Mouse (Mus musculus): ENCODE results near the gene Dlec1.
A peak's percentile ranks its signal among the peaks of the same experiment; 100 is the strongest.

Gene Dlec1

DNA sequence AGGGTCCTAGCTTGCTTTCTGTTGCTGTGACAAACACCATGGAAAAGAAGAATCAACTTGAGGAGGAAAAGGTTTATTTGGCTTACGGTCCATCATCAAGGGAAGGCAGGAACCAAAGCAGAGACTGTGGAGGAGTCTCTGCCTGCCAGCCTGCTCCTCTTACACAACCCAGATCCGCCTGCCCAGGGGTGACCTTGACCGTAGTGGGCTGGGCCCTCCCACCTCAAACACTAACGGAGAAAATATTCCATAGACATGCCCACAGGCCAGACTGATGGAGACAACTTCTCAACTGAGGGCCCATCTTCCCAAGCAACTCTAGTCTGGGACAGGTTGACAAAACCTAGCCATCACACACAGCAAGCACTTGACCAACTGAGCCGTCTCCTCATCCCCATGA, 39.8 kb downstream of the Dlec1 start:
- no peak for DNase-seq (ENCODE audit: low spot score in 2 of 2)

- DNase-seq (ENCODE audit: low spot score in 2 of 2) = no peak
Observed at GRCm38 (mm10) chr9:119143372-119143771, 41.1 kb downstream of the Dlec1 start.

GRCm38 (mm10) chr9:119144696-119145095, 42.4 kb downstream of the Dlec1 start:
- no peak for DNase-seq (ENCODE audit: low spot score in 2 of 2)

DNA sequence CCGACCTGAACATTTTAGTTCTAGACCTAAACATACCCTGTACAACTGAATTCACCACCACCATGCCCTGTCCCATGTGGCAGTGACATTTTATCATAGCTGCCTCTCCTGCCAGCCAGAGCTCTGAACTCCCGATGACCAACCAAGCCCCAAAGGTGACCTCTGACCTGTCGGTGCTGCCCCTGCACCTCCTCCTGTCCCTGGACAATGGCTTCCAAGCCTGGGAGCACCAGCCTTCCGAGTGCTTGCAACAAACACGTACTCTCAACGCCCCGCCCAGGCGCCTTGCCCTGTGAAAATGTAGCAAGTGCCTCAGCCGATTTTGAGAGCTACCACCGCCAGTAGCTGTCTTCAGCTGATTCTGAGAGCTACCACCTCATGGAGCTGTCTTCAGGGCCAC, 42.9 kb downstream of the Dlec1 start:
- DNase-seq (ENCODE audit: low spot score in 2 of 2) = no peak

- DNase-seq (ENCODE audit: low spot score in 2 of 2) = no peak
Observed at GRCm38 (mm10) chr9:119145638-119146037, 43.4 kb downstream of the Dlec1 start.

DNA sequence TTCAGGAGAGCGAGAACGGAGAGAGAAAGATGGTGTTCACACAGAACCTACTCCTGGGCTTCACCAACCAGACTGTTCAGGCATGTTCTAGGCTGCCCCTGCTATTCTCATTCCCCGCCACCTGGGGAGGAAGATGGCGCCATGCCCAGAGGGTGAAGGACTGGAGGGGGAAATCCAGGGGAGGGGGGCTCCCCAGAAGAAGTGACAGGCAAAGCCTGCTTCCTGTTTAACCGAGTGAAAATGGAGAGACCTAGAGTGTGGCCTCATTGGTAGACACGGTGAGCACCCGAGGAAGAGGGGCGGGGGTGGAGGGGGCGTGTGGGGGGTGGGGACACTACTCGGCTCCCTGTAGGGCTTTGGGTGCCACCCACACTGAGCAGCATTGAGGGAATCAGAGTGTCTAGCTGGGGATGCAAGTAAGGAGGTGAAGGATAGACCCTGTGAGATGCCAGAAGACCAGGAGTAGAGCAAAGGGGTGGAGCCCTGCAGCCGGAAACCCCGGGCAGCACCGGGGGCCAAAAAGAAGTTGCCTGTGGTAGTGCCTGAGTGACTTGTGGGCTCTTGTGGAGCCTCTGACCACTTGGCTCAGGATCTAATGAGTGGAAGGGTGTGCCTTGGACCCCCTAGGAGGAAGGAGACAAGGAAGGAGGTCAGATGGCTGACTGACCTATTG, 44.0 kb downstream of the Dlec1 start:
- DNase-seq (ENCODE audit: low spot score in 2 of 2) = no peak

GRCm38 (mm10) chr9:119149601-119150000, 47.3 kb downstream of the Dlec1 start:
- no peak for DNase-seq (ENCODE audit: low spot score in 2 of 2)

- no peak for DNase-seq (ENCODE audit: low spot score in 2 of 2)
Observed at GRCm38 (mm10) chr9:119151751-119152150, 49.5 kb downstream of the Dlec1 start.

GRCm38 (mm10) chr9:119155416-119155815, 53.1 kb downstream of the Dlec1 start:
- no peak for DNase-seq (ENCODE audit: low spot score in 2 of 2)

- no peak for DNase-seq (ENCODE audit: low spot score in 2 of 2)
Observed at GRCm38 (mm10) chr9:119155826-119156225, 53.5 kb downstream of the Dlec1 start.

DNA sequence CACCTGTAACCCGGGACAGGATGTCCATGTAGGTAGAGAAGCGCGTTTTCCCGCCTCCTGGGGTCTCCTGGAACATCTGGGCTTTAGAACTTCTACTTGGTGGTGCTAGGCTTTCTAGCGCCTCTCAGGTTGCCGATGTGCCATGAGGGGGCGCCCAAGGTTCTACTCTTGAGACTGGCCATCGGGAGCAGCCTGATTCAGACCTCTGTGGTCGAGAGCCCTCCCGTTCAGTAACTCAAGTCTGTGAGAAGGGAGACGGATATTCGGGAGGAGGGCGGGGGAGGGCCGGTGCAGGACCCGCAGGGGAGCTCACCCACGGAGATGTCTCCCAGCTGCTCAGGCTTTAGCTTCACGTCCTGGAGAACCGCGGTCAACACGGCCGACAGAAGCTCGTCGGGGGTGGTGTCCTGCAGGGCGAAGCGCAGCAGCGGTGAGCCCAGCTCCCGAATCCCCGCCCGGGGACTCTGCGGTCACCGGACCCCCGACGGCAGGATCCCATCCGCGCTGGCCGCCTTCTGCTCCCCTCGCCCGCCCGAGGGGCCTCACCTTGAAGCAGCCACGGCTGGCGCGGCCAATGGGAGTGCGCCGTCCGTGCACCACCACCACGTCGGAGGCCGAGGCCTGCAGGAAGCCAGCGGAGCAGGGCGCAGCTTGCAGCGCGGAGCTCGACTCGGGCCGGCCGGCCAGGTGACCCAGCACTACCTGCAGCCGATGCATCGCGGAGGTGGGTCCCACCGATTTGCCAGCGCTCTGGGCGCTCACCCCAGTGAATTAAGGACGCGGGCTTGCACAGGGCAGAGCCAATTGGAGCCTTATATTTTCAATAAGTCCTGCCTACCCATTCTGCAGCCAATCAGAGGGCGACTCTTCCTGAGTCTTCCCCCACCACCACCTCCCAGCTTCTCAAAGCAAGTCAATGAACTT, 54.3 kb downstream of the Dlec1 start, which contains the start of gene Acaa1b:
Gene Acaa1b, minus strand, starts transcription at position 816 of the 924 bp plus-strand sequence.
- peak; percentile 53 to 73 for DNase-seq (ENCODE audit: low spot score in 2 of 2)

GRCm38 (mm10) chr9:119158861-119159260, 56.6 kb downstream of the Dlec1 start, which contains the start of gene Gm47289:
Gm47289 (plus strand) TSS chr9:119159161.
- DNase-seq (ENCODE audit: low spot score in 2 of 2) = no peak

GRCm38 (mm10) chr9:119160689-119161088, 58.4 kb downstream of the Dlec1 start:
- DNase-seq (ENCODE audit: low spot score in 2 of 2) = no peak

DNA sequence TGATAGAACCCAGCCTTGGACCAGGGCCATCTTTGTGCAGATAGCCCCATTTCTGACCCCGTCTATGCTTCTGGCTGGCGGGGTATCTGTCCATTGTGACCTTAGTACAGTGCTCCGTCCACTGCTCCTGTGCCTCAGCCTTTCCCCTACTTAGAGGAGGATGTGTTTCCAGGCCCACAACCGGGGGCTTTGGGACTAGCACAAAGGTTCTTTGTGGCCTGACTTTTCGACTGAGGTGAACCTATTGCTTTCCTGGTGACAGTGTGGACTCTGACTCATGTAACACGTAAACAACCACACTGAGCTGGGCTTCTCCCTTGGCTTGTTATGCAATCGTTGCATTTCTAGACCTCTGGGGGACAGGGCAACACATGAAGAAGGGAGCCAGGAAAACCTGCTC, 62.5 kb downstream of the Dlec1 start:
- DNase-seq (ENCODE audit: low spot score in 2 of 2) = no peak

GRCm38 (mm10) chr9:119165548-119165947, 63.3 kb downstream of the Dlec1 start:
- no peak for DNase-seq (ENCODE audit: low spot score in 2 of 2)

GRCm38 (mm10) chr9:119167608-119168007, 65.3 kb downstream of the Dlec1 start:
- no peak for DNase-seq (ENCODE audit: low spot score in 2 of 2)

- no peak for DNase-seq (ENCODE audit: low spot score in 2 of 2)
Observed at GRCm38 (mm10) chr9:119179292-119179691, 77.0 kb downstream of the Dlec1 start.

- no peak for DNase-seq (ENCODE audit: low spot score in 2 of 2)
Observed at GRCm38 (mm10) chr9:119181241-119181728, 79.0 kb downstream of the Dlec1 start.

DNA sequence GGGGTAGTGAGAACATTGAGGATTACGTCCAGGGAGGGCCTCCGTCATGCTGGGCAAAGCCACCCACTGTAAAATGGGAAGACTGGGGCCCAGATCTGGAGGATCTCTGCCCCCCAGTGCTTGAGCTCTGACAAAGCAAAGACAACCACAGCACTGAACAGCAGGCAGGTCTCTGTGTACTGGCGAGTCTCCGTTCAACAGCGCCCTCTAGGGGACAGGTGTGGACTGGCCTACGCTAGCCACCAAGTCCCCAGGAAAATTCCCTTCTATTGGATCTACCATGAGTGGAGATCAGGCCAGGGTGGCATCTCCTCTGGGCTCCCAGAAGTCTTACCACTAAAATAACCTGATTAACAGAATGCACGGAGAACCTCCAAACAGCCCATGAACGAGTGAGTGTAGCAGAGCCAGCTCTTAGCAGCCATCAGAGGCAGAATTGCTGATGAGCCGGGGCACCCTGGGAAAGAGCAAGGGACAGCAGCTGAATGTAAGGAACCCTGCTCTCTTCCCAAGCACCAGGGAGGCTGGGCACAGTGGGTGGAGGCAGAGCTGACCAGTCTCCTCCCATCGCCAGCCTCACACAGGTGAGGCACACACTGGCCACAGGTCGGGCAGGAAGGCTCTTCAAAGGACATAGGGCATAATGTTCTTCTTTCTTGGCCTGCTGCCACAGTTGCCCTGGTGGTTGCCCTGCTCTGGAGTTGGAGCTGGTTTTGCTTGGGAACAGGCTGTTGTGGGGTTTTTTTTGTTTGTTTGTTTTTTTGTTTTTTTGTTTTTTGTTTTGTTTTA, 90.1 kb downstream of the Dlec1 start:
- peak; percentile 17 to 67 for DNase-seq (ENCODE audit: low spot score in 2 of 2)

All from spleen, postnatal 4 days (tissue).